Mouse (Mus musculus): Measurements from ENCODE around the gene Lao1. TPM values are rescaled to one million over a fixed set of nuclear protein-coding genes. Genes with fewer than 3 reads are reported as not detected.

The Lao1 gene
- not detected for polyA plus RNA-seq (2017; shearing (Covaris generic))

DNA sequence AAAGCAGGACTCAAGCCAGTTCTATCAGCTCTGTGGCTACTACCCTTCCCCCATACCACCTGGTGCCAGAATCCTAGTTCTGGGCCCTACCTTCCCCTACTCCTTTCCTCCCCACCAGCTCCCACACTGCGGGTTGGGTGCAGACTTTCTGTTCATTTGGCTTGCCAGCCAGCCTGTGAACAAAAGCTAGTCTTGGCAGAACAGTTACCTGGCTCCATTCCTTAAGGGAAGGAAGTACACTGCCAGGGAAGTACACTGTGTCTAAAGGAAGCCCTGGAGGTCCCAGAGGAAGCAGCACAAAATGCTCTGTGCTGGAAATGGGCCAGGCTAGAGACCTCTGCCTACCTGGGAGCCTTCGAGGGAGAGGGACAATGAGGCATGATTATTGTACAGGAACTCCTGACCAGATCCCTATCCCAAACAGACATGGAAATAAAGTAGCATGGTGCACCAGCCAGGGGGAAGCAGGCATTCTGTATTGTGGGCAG lies at the start of gene Lao1:
TSS of gene Lao1 (plus strand) at position 438 of the 488 bp plus-strand sequence.

DNA sequence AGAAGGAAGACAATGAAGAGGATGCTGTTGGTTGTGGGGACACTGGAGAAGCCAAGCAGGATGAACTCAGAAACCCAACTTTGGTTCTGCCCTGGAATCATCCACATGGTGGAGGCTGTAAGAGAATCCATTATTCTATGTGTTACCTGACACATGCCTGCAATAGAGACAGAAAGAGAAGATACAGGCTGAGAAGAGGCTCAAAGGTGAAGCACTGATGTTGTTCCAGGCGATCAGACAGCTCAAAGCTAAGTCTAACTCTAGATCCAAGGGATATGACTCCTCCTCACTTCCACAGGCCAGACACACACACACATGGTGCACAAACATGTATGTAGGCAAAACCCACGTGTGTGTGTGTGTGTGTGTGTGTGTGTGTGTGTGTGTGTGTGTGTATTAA lies 44.0 kb upstream of the Lao1 start, which contains the start of gene Olfr1329:
TSS of gene Olfr1329 (minus strand) at position 101 of the 400 bp plus-strand sequence.

DNA sequence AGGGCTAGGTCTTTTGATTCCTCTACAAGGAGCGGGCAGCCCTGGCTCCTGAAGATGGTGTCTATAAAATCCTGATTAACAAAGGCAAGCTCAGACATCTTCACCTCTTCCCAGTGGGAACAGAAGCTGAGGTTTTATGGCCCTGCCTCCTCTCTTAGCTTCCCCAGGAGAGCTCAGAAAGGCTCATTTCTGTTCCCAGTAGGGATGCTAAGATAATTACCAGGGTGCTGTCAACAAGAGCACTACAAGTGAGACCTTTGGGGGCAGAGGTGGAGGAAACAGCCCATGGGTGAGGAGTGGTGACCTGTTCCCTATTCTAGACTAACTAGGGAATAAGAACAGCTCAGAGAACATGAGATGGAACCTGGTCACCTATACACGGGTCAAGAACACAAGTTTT lies 22.9 kb upstream of the Lao1 start, which contains the start of gene Olfr1328:
TSS of gene Olfr1328 (minus strand) at position 101 of the 400 bp plus-strand sequence.

Other genes starting within 250 kb of the Lao1 start
- gene Olfr1340, start 241.4 kb upstream of the Lao1 start, polyA plus RNA-seq (2017; shearing (Covaris generic)), result not detected
- gene Olfr1339, start 229.4 kb upstream of the Lao1 start, polyA plus RNA-seq (2017; shearing (Covaris generic)), result not detected
- not detected for gene Olfr1338, start 202.8 kb upstream of the Lao1 start, polyA plus RNA-seq (2017; shearing (Covaris generic))
- gene Olfr1337, start 179.0 kb upstream of the Lao1 start, polyA plus RNA-seq (2017; shearing (Covaris generic)), result not detected
- not detected for gene Olfr1335, start 151.6 kb upstream of the Lao1 start, polyA plus RNA-seq (2017; shearing (Covaris generic))
- gene Olfr1333, start 125.3 kb upstream of the Lao1 start, polyA plus RNA-seq (2017; shearing (Covaris generic)), result not detected
- gene Olfr1331, start 96.9 kb upstream of the Lao1 start, polyA plus RNA-seq (2017; shearing (Covaris generic)), result 0.32 TPM
- gene Olfr1330, start 73.0 kb upstream of the Lao1 start, polyA plus RNA-seq (2017; shearing (Covaris generic)), result 0.07 TPM
- not detected for gene Olfr1329, start 44.1 kb upstream of the Lao1 start, polyA plus RNA-seq (2017; shearing (Covaris generic))
- gene Olfr1328, start 23.0 kb upstream of the Lao1 start, polyA plus RNA-seq (2017; shearing (Covaris generic)), result not detected
- gene Slc2a1, start 147.1 kb downstream of the Lao1 start, polyA plus RNA-seq (2017; shearing (Covaris generic)), result 84.2 TPM
- 0.81 TPM for gene Zfp691, start 212.6 kb downstream of the Lao1 start, polyA plus RNA-seq (2017; shearing (Covaris generic))
- 0.97 TPM for gene Ermap, start 228.4 kb downstream of the Lao1 start, polyA plus RNA-seq (2017; shearing (Covaris generic))
- gene Svbp, start 233.7 kb downstream of the Lao1 start, polyA plus RNA-seq (2017; shearing (Covaris generic)), result 30.4 TPM